Mouse (Mus musculus): ENCODE data around the gene Tex10. TPM values are rescaled to one million over a fixed set of nuclear protein-coding genes. Genes with fewer than 3 reads are reported as not detected.

Gene Tex10
- polyA plus RNA-seq, 1 experiment: 0.19 TPM

- Histone ChIP-seq H3K4me1 (ENCODE audit: control insufficient read depth) (no peaks in the 10 kb centered on the region), H3K27me3 (ENCODE audit: control insufficient read depth) (no peaks in the 10 kb centered on the region), H3K36me3 (ENCODE audit: control insufficient read depth) (peaks cover 61% of the 10 kb centered on the region), H3K4me3 (replicated peaks) (no peak overlapping the region), H3K9me3 (ENCODE audit: control insufficient read depth, low read length) (no peaks in the 10 kb centered on the region)
- no peak for TF ChIP-seq GATA1 (IDR thresholded peaks at IDR 0.05; ENCODE audit: low read length)
- no peak for TF ChIP-seq TAL1 (IDR thresholded peaks at IDR 0.05; ENCODE audit: low read length)
Observed at GRCm38 (mm10) chr4:48461060-48461459, 12.2 kb downstream of the Tex10 start.

GRCm38 (mm10) chr4:48458436-48458835 is 14.8 kb downstream of the Tex10 start:
- Histone ChIP-seq H3K4me3 (replicated peaks) (no peak overlapping the region), H3K36me3 (ENCODE audit: control insufficient read depth) (peaks cover 70% of the 10 kb centered on the region), H3K27me3 (ENCODE audit: control insufficient read depth) (no peaks in the 10 kb centered on the region), H3K4me1 (ENCODE audit: control insufficient read depth) (no peaks in the 10 kb centered on the region), H3K9me3 (ENCODE audit: control insufficient read depth, low read length) (no peaks in the 10 kb centered on the region)
- TF ChIP-seq GATA1 (IDR thresholded peaks at IDR 0.05; ENCODE audit: low read length): no peak
- no peak for TF ChIP-seq TAL1 (IDR thresholded peaks at IDR 0.05; ENCODE audit: low read length)

GRCm38 (mm10) chr4:48454106-48454773 is 19.0 kb downstream of the Tex10 start:
- Histone ChIP-seq H3K27me3 (ENCODE audit: control insufficient read depth) (no peaks in the 10 kb centered on the region), H3K4me1 (ENCODE audit: control insufficient read depth) (no peaks in the 10 kb centered on the region), H3K4me3 (replicated peaks) (no peak overlapping the region), H3K36me3 (ENCODE audit: control insufficient read depth) (peaks cover 68% of the 10 kb centered on the region), H3K9me3 (ENCODE audit: control insufficient read depth, low read length) (no peaks in the 10 kb centered on the region)
- no peak for TF ChIP-seq GATA1 (IDR thresholded peaks at IDR 0.05; ENCODE audit: low read length)
- no peak for TF ChIP-seq TAL1 (IDR thresholded peaks at IDR 0.05; ENCODE audit: low read length)

GRCm38 (mm10) chr4:48428054-48428453 is 45.2 kb downstream of the Tex10 start:
- Histone ChIP-seq H3K36me3 (ENCODE audit: control insufficient read depth) (peaks cover 48% of the 10 kb centered on the region), H3K9me3 (ENCODE audit: control insufficient read depth, low read length) (no peaks in the 10 kb centered on the region), H3K4me3 (replicated peaks) (no peak overlapping the region), H3K4me1 (ENCODE audit: control insufficient read depth) (no peaks in the 10 kb centered on the region), H3K27me3 (ENCODE audit: control insufficient read depth) (no peaks in the 10 kb centered on the region)
- TF ChIP-seq TAL1 (IDR thresholded peaks at IDR 0.05; ENCODE audit: low read length) (no peak), GATA1 (IDR thresholded peaks at IDR 0.05; ENCODE audit: low read length) (no peak)

- peaks cover 46% of the 10 kb centered on the region for H3K36me3 ChIP-seq (ENCODE audit: control insufficient read depth)
- TF ChIP-seq TAL1 (IDR thresholded peaks at IDR 0.05; ENCODE audit: low read length) (no peak), GATA1 (IDR thresholded peaks at IDR 0.05; ENCODE audit: low read length) (no peak)
- H3K4me3 ChIP-seq (replicated peaks): no peak overlapping the region
- H3K4me1 ChIP-seq (ENCODE audit: control insufficient read depth): no peaks in the 10 kb centered on the region
- H3K27me3 ChIP-seq (ENCODE audit: control insufficient read depth): no peaks in the 10 kb centered on the region
- H3K9me3 ChIP-seq (ENCODE audit: control insufficient read depth, low read length): no peaks in the 10 kb centered on the region
Observed at GRCm38 (mm10) chr4:48427413-48427812, 45.8 kb downstream of the Tex10 start.

DNA sequence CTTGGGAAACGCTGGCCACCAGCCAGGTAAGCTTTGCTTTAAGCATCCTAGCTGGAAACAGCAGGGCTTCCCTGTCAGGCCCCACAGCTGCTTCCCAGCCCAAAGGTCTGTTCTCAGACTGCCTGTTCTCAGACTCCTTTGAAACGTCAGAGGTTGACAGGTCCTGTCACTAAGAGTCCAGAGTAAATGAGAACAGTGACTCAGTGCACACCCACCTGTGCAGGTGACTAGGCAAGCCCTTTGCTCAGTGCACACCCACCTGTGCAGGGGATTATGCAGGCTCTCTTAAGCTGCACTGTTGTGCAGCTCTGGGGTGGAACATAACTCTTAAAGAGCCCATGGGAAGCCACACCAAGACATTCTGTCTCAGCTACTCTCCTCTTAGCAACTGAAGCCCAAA is 49.5 kb downstream of the Tex10 start:
- H3K4me3 ChIP-seq (replicated peaks): no peak overlapping the region
- no peaks in the 10 kb centered on the region for H3K27me3 ChIP-seq (ENCODE audit: control insufficient read depth)
- TF ChIP-seq TAL1 (IDR thresholded peaks at IDR 0.05; ENCODE audit: low read length): no peak
- TF ChIP-seq GATA1 (IDR thresholded peaks at IDR 0.05; ENCODE audit: low read length): no peak
- no peaks in the 10 kb centered on the region for H3K9me3 ChIP-seq (ENCODE audit: control insufficient read depth, low read length)
- H3K4me1 ChIP-seq (ENCODE audit: control insufficient read depth): no peaks in the 10 kb centered on the region
- peaks cover 27% of the 10 kb centered on the region for H3K36me3 ChIP-seq (ENCODE audit: control insufficient read depth)

DNA sequence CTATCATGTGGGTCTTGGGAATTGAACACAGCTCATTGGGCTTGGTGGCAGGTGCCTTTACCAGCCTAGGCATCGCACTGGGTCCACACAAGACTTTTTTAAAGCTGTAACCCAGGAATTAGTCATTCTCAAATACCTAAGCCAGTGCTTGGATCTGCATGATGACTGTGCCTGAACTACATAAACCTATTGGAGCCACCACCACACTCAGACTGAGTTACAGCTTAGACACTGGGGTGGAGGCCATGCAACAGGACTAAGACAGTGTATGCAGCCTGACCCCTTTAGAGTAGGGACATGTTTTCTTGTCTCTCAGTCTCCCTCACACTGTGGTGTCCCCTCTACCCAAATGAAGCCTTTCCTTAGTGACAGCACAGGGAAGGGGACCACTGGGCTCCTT is 50.6 kb downstream of the Tex10 start:
- Histone ChIP-seq H3K4me1 (ENCODE audit: control insufficient read depth) (no peaks in the 10 kb centered on the region), H3K36me3 (ENCODE audit: control insufficient read depth) (peaks cover 23% of the 10 kb centered on the region), H3K9me3 (ENCODE audit: control insufficient read depth, low read length) (no peaks in the 10 kb centered on the region), H3K27me3 (ENCODE audit: control insufficient read depth) (no peaks in the 10 kb centered on the region), H3K4me3 (replicated peaks) (no peak overlapping the region)
- TF ChIP-seq GATA1 (IDR thresholded peaks at IDR 0.05; ENCODE audit: low read length) (no peak), TAL1 (IDR thresholded peaks at IDR 0.05; ENCODE audit: low read length) (no peak)

- Histone ChIP-seq H3K4me1 (ENCODE audit: control insufficient read depth) (peaks cover 2% of the 10 kb centered on the region; the same call in 1 of the 2 replicates), H3K27me3 (ENCODE audit: control insufficient read depth) (no peaks in the 10 kb centered on the region), H3K4me3 (replicated peaks) (no peak overlapping the region), H3K9me3 (ENCODE audit: control insufficient read depth, low read length) (no peaks in the 10 kb centered on the region), H3K36me3 (ENCODE audit: control insufficient read depth) (peaks cover 19% of the 10 kb centered on the region)
- TF ChIP-seq TAL1 (IDR thresholded peaks at IDR 0.05; ENCODE audit: low read length): no peak
Observed at GRCm38 (mm10) chr4:48418831-48419468, 54.3 kb downstream of the Tex10 start.

DNA sequence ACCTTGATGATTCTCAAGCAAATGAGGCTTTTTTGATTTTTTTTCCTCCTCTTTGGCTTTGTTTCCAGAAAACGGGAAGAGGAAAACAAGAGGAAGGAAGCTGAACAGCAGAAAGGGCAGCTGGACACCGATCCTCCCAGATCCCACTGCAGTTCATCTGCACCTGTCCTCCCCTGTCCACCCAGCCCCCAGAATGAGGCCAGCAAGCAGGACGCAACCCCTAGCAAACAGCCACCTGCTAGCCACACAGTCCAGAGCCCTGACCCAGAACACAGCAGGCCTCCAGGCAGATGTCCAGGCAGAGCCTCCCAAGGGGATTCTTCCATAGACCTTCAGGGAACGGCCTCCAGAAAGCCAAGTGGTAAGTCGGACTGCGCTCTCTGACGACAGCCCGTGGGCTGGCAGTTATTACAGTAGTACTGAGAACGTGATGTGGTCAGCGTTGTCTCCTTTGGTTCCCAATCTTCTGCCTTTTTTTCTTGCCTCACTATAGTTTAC is 57.4 kb downstream of the Tex10 start:
- no peak overlapping the region for H3K4me3 ChIP-seq (replicated peaks)
- TF ChIP-seq GATA1 (IDR thresholded peaks at IDR 0.05; ENCODE audit: low read length) (no peak), TAL1 (IDR thresholded peaks at IDR 0.05; ENCODE audit: low read length) (no peak)
- peaks cover 2% of the 10 kb centered on the region for H3K36me3 ChIP-seq (ENCODE audit: control insufficient read depth)
- no peaks in the 10 kb centered on the region for H3K27me3 ChIP-seq (ENCODE audit: control insufficient read depth)
- no peaks in the 10 kb centered on the region for H3K9me3 ChIP-seq (ENCODE audit: control insufficient read depth, low read length)
- peaks cover 13% of the 10 kb centered on the region for H3K4me1 ChIP-seq (ENCODE audit: control insufficient read depth)

Data from erythroblast, embryonic 14.5 days (primary cell).